Mouse (Mus musculus): ENCODE measurements around the gene Sept12. TPM values are rescaled to one million over a fixed set of nuclear protein-coding genes. Genes with fewer than 3 reads are reported as not detected.
A peak's percentile ranks its signal among the peaks of the same experiment; 100 is the strongest.

Sept12 gene
- polyA plus RNA-seq, 1 experiment from 2014 or later = not detected

GRCm38 (mm10) chr16:4968426-4968825, 29.2 kb downstream of the Sept12 start:
- Histone ChIP-seq H3K4me1 (replicated peaks; ENCODE audit: control insufficient read depth, insufficient read depth, low read length) (no peaks in the 10 kb centered on the region), H3K27me3 (replicated peaks; ENCODE audit: control insufficient read depth, insufficient read depth, low read length) (no peaks in the 10 kb centered on the region), H3K4me3 (ENCODE audit: low read depth, low read length) (no peak overlapping the region), H3K36me3 (ENCODE audit: control insufficient read depth, insufficient read depth) (no peaks in the 10 kb centered on the region), H3K4me2 (replicated peaks; ENCODE audit: low read depth) (no peak overlapping the region), H3K27ac (ENCODE audit: low read depth, low read length) (no peak overlapping the region), H3K9me3 (ENCODE audit: control insufficient read depth) (no peaks in the 10 kb centered on the region), H3K9ac (ENCODE audit: low read depth, low read length) (no peak overlapping the region)
- 81% methylated on average over 3 of the region's 3 CpGs for WGBS
- no peak for TF ChIP-seq CTCF (IDR thresholded peaks at IDR 0.05; ENCODE audit: low read depth)
- no peak for ATAC-seq

- H3K9ac ChIP-seq (ENCODE audit: low read depth, low read length) = no peak overlapping the region
- no peaks in the 10 kb centered on the region for H3K36me3 ChIP-seq (ENCODE audit: control insufficient read depth, insufficient read depth)
- 86% methylated on average over 8 of the region's 8 CpGs for WGBS
- H3K4me1 ChIP-seq (replicated peaks; ENCODE audit: control insufficient read depth, insufficient read depth, low read length) = no peaks in the 10 kb centered on the region
- no peak overlapping the region for H3K4me3 ChIP-seq (ENCODE audit: low read depth, low read length)
- no peak overlapping the region for H3K27ac ChIP-seq (ENCODE audit: low read depth, low read length)
- H3K9me3 ChIP-seq (ENCODE audit: control insufficient read depth) = no peaks in the 10 kb centered on the region
- TF ChIP-seq CTCF (IDR thresholded peaks at IDR 0.05; ENCODE audit: low read depth) = no peak
- no peaks in the 10 kb centered on the region for H3K27me3 ChIP-seq (replicated peaks; ENCODE audit: control insufficient read depth, insufficient read depth, low read length)
- ATAC-seq = no peak
- no peak overlapping the region for H3K4me2 ChIP-seq (replicated peaks; ENCODE audit: low read depth)
These were observed 32.1 kb downstream of the Sept12 start for GRCm38 (mm10) chr16:4965392-4966129.

- H3K9me3 ChIP-seq (ENCODE audit: control insufficient read depth) = no peaks in the 10 kb centered on the region
- ATAC-seq = no peak
- TF ChIP-seq CTCF (IDR thresholded peaks at IDR 0.05; ENCODE audit: low read depth) = no peak
- H3K27me3 ChIP-seq (replicated peaks; ENCODE audit: control insufficient read depth, insufficient read depth, low read length) = no peaks in the 10 kb centered on the region
- WGBS = 20% methylated on average over 13 of the region's 13 CpGs
- peak overlapping the region; percentile 93 for H3K4me2 ChIP-seq (replicated peaks; ENCODE audit: low read depth)
- peak overlapping the region; percentile 63; the same call in 1 of the 2 replicates for H3K9ac ChIP-seq (ENCODE audit: low read depth, low read length)
- peak overlapping the region; percentile 73; the same call in 1 of the 2 replicates for H3K27ac ChIP-seq (ENCODE audit: low read depth, low read length)
- H3K4me3 ChIP-seq (ENCODE audit: low read depth, low read length) = peak overlapping the region; percentile 65
- no peaks in the 10 kb centered on the region for H3K4me1 ChIP-seq (replicated peaks; ENCODE audit: control insufficient read depth, insufficient read depth, low read length)
- H3K36me3 ChIP-seq (ENCODE audit: control insufficient read depth, insufficient read depth) = peaks cover 4% of the 10 kb centered on the region; the same call in 1 of the 2 replicates
These were observed 32.8 kb downstream of the Sept12 start for GRCm38 (mm10) chr16:4964731-4965391.

GRCm38 (mm10) chr16:4963797-4964709, 33.6 kb downstream of the Sept12 start, which contains the start of gene Anks3:
TSS of gene Anks3 (minus strand) at chr16:4964205.
- H3K36me3 ChIP-seq (ENCODE audit: control insufficient read depth, insufficient read depth) = peaks cover 5% of the 10 kb centered on the region; the same call in 1 of the 2 replicates
- H3K4me3 ChIP-seq (ENCODE audit: low read depth, low read length) = peak within 1 kb of the TSS; percentile 65
- TF ChIP-seq CTCF (IDR thresholded peaks at IDR 0.05; ENCODE audit: low read depth) = no peak
- H3K27ac ChIP-seq (ENCODE audit: low read depth, low read length) = peak within 1 kb of the TSS; percentile 73
- H3K4me1 ChIP-seq (replicated peaks; ENCODE audit: control insufficient read depth, insufficient read depth, low read length) = no peaks in the 10 kb centered on the region
- H3K9me3 ChIP-seq (ENCODE audit: control insufficient read depth) = no peaks in the 10 kb centered on the region
- no peaks in the 10 kb centered on the region for H3K27me3 ChIP-seq (replicated peaks; ENCODE audit: control insufficient read depth, insufficient read depth, low read length)
- peak; percentile 97 for ATAC-seq
- WGBS = under 1% methylated on average over 75 of the region's 76 CpGs
- H3K9ac ChIP-seq (ENCODE audit: low read depth, low read length) = peak within 1 kb of the TSS; percentile 63
- H3K4me2 ChIP-seq (replicated peaks; ENCODE audit: low read depth) = peak within 1 kb of the TSS; percentile 93

- Histone ChIP-seq H3K4me1 (replicated peaks; ENCODE audit: control insufficient read depth, insufficient read depth, low read length) (no peaks in the 10 kb centered on the region), H3K27ac (ENCODE audit: low read depth, low read length) (no peak overlapping the region), H3K4me3 (ENCODE audit: low read depth, low read length) (peak overlapping the region; percentile 65), H3K9ac (ENCODE audit: low read depth, low read length) (peak overlapping the region; percentile 63), H3K27me3 (replicated peaks; ENCODE audit: control insufficient read depth, insufficient read depth, low read length) (no peaks in the 10 kb centered on the region), H3K36me3 (ENCODE audit: control insufficient read depth, insufficient read depth) (peaks cover 5% of the 10 kb centered on the region; the same call in 1 of the 2 replicates), H3K4me2 (replicated peaks; ENCODE audit: low read depth) (peak overlapping the region; percentile 93), H3K9me3 (ENCODE audit: control insufficient read depth) (no peaks in the 10 kb centered on the region)
- ATAC-seq = no peak
- 32% methylated on average over 9 of the region's 9 CpGs for WGBS
- no peak for TF ChIP-seq CTCF (IDR thresholded peaks at IDR 0.05; ENCODE audit: low read depth)
These were observed 34.3 kb downstream of the Sept12 start for GRCm38 (mm10) chr16:4963346-4963745.

Data from intestine, postnatal 0 days (tissue).